Mouse (Mus musculus): Measurements from ENCODE around the gene Olfr1408. TPM values are rescaled to one million over a fixed set of nuclear protein-coding genes. Genes with fewer than 3 reads are reported as not detected.

The Olfr1408 gene
- polyA plus RNA-seq (2015; fragmentation: Nextera tagmentation; extraction: Ambion mirVana) = not detected in 2 replicates

GRCm38 (mm10) chr1:173137274-173137673 lies at the start of gene Olfr1408:
Olfr1408 (minus strand) TSS chr1:173137374.

Other genes starting within 250 kb of the Olfr1408 start
- gene Apcs, start 242.3 kb downstream of the Olfr1408 start, polyA plus RNA-seq (2015; fragmentation: Nextera tagmentation; extraction: Ambion mirVana) = 0.88 and 3.1 TPM in 2 replicates
- not detected in 2 replicates for gene Olfr16, start 187.0 kb downstream of the Olfr1408 start, polyA plus RNA-seq (2015; fragmentation: Nextera tagmentation; extraction: Ambion mirVana)
- not detected in 2 replicates for gene Olfr1406, start 53.3 kb upstream of the Olfr1408 start, polyA plus RNA-seq (2015; fragmentation: Nextera tagmentation; extraction: Ambion mirVana)
- not detected in 2 replicates for gene Olfr218, start 60.4 kb upstream of the Olfr1408 start, polyA plus RNA-seq (2015; fragmentation: Nextera tagmentation; extraction: Ambion mirVana)
- gene Olfr1404, start 75.0 kb upstream of the Olfr1408 start, polyA plus RNA-seq (2015; fragmentation: Nextera tagmentation; extraction: Ambion mirVana) = not detected in 2 replicates
- gene Fcer1a, start 89.8 kb upstream of the Olfr1408 start, polyA plus RNA-seq (2015; fragmentation: Nextera tagmentation; extraction: Ambion mirVana) = 1.5 and 2.1 TPM in 2 replicates
- gene Olfr418, start 128.6 kb upstream of the Olfr1408 start, polyA plus RNA-seq (2015; fragmentation: Nextera tagmentation; extraction: Ambion mirVana) = not detected in 2 replicates
- not detected in 2 replicates for gene Mptx2, start 140.4 kb upstream of the Olfr1408 start, polyA plus RNA-seq (2015; fragmentation: Nextera tagmentation; extraction: Ambion mirVana)
- 1.7 and 2.2 TPM in 2 replicates for gene Ackr1, start 196.4 kb upstream of the Olfr1408 start, polyA plus RNA-seq (2015; fragmentation: Nextera tagmentation; extraction: Ambion mirVana)
- gene Aim2, start 213.5 kb upstream of the Olfr1408 start, polyA plus RNA-seq (2015; fragmentation: Nextera tagmentation; extraction: Ambion mirVana) = 5.7 and 9.5 TPM in 2 replicates
- 2.0 and 3.2 TPM in 2 replicates for gene Cadm3, start 230.3 kb upstream of the Olfr1408 start, polyA plus RNA-seq (2015; fragmentation: Nextera tagmentation; extraction: Ambion mirVana)